Mouse (Mus musculus): ENCODE data around the gene Dlg5. TPM values are rescaled to one million over a fixed set of nuclear protein-coding genes. Genes with fewer than 3 reads are reported as not detected.

The Dlg5 gene
- total and polyA plus RNA-seq, 2 experiments from 2014 or later = 2.6 to 12.3 TPM

DNA sequence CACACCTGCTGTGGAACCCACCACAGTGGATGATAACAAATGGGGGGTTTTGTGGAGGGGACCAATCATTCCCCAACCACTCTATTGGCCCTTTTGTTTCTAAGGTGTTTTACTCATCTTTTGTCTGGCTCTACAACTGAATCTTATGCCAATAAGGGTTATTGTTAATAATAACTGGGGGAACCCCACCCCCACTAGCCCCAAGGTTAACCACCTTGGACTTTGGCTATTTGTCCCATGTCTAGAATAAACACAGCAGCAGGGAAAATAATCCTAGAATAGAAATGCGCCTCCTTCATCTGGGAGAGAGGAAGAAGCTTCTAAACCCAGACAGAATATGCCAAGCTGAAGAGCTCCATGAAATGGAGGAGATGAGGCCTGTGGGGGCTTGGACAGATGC is 151.1 kb downstream of the Dlg5 start:
- Histone ChIP-seq H3K4me3 (ENCODE audit: low read depth, low read length) (no peak overlapping the region), H3K4me2 (ENCODE audit: low read depth, low read length) (no peak overlapping the region), H3K9me3 (replicated peaks; ENCODE audit: control insufficient read depth, low read length) (no peaks in the 10 kb centered on the region), H3K27ac (ENCODE audit: low read depth) (no peak overlapping the region), H3K27me3 (ENCODE audit: control insufficient read depth, insufficient read depth, low read length) (no peaks in the 10 kb centered on the region), H3K36me3 (replicated peaks; ENCODE audit: control insufficient read depth, insufficient read depth, low read length) (no peaks in the 10 kb centered on the region), H3K4me1 (ENCODE audit: control insufficient read depth, insufficient read depth) (no peaks in the 10 kb centered on the region), H3K9ac (replicated peaks; ENCODE audit: low read depth, low read length) (no peak overlapping the region)
- DNase-seq (ENCODE audit: low spot score) (no peak), ATAC-seq (ENCODE audit: insufficient read depth, low read depth) (no peak)
- TF ChIP-seq EP300 (IDR thresholded peaks at IDR 0.05; ENCODE audit: low read depth) (no peak), CTCF (IDR thresholded peaks at IDR 0.05; ENCODE audit: low read depth) (no peak)
- WGBS = 74% methylated on average over 1 of the region's 1 CpGs

- no peak overlapping the region for H3K9ac ChIP-seq (replicated peaks; ENCODE audit: low read depth, low read length)
- DNase-seq (ENCODE audit: low spot score) (no peak), ATAC-seq (ENCODE audit: insufficient read depth, low read depth) (no peak)
- TF ChIP-seq EP300 (IDR thresholded peaks at IDR 0.05; ENCODE audit: low read depth) (no peak), CTCF (IDR thresholded peaks at IDR 0.05; ENCODE audit: low read depth) (no peak)
- no peaks in the 10 kb centered on the region for H3K27me3 ChIP-seq (ENCODE audit: control insufficient read depth, insufficient read depth, low read length)
- WGBS = 92% methylated on average over 4 of the region's 4 CpGs
- no peaks in the 10 kb centered on the region for H3K4me1 ChIP-seq (ENCODE audit: control insufficient read depth, insufficient read depth)
- no peaks in the 10 kb centered on the region for H3K9me3 ChIP-seq (replicated peaks; ENCODE audit: control insufficient read depth, low read length)
- H3K4me2 ChIP-seq (ENCODE audit: low read depth, low read length) = no peak overlapping the region
- no peaks in the 10 kb centered on the region for H3K36me3 ChIP-seq (replicated peaks; ENCODE audit: control insufficient read depth, insufficient read depth, low read length)
- no peak overlapping the region for H3K4me3 ChIP-seq (ENCODE audit: low read depth, low read length)
- no peak overlapping the region for H3K27ac ChIP-seq (ENCODE audit: low read depth)
These were observed 152.5 kb downstream of the Dlg5 start for GRCm38 (mm10) chr14:24093221-24093620.

DNA sequence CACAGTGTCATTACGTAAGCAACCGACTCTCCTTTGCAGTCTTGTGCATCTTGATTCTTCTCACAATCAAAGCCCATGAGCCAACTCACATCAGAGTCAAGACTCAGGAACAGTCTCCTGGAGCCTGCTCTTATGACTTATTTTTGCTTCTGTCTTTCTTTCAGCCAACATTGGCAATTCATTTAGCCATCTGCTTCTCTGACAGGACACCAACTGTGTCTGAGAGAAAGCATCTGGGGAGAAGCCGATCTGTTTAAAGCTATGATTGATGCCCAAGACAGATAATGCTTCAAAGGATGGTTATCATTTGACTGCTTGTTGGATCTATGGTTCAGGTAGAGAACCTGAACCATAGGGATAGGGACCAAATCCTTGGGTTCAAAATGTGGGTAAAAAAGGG is 153.3 kb downstream of the Dlg5 start:
- Histone ChIP-seq H3K27me3 (ENCODE audit: control insufficient read depth, insufficient read depth, low read length) (no peaks in the 10 kb centered on the region), H3K4me3 (ENCODE audit: low read depth, low read length) (no peak overlapping the region), H3K4me1 (ENCODE audit: control insufficient read depth, insufficient read depth) (no peaks in the 10 kb centered on the region), H3K27ac (ENCODE audit: low read depth) (no peak overlapping the region), H3K36me3 (replicated peaks; ENCODE audit: control insufficient read depth, insufficient read depth, low read length) (no peaks in the 10 kb centered on the region), H3K4me2 (ENCODE audit: low read depth, low read length) (no peak overlapping the region), H3K9ac (replicated peaks; ENCODE audit: low read depth, low read length) (no peak overlapping the region), H3K9me3 (replicated peaks; ENCODE audit: control insufficient read depth, low read length) (no peaks in the 10 kb centered on the region)
- no peak for TF ChIP-seq EP300 (IDR thresholded peaks at IDR 0.05; ENCODE audit: low read depth)
- TF ChIP-seq CTCF (IDR thresholded peaks at IDR 0.05; ENCODE audit: low read depth) = no peak
- ATAC-seq (ENCODE audit: insufficient read depth, low read depth) = no peak
- WGBS = 85% methylated on average over 3 of the region's 3 CpGs
- no peak for DNase-seq (ENCODE audit: low spot score)

GRCm38 (mm10) chr14:24090790-24091189 is 154.9 kb downstream of the Dlg5 start:
- ATAC-seq (ENCODE audit: insufficient read depth, low read depth) = no peak
- H3K9me3 ChIP-seq (replicated peaks; ENCODE audit: control insufficient read depth, low read length) = no peaks in the 10 kb centered on the region
- TF ChIP-seq CTCF (IDR thresholded peaks at IDR 0.05; ENCODE audit: low read depth) = no peak
- no peak for TF ChIP-seq EP300 (IDR thresholded peaks at IDR 0.05; ENCODE audit: low read depth)

GRCm38 (mm10) chr14:24089181-24089580 is 156.5 kb downstream of the Dlg5 start:
- Histone ChIP-seq H3K4me1 (ENCODE audit: control insufficient read depth, insufficient read depth) (no peaks in the 10 kb centered on the region), H3K27ac (ENCODE audit: low read depth) (no peak overlapping the region), H3K9me3 (replicated peaks; ENCODE audit: control insufficient read depth, low read length) (no peaks in the 10 kb centered on the region), H3K4me2 (ENCODE audit: low read depth, low read length) (no peak overlapping the region), H3K36me3 (replicated peaks; ENCODE audit: control insufficient read depth, insufficient read depth, low read length) (no peaks in the 10 kb centered on the region), H3K27me3 (ENCODE audit: control insufficient read depth, insufficient read depth, low read length) (no peaks in the 10 kb centered on the region), H3K9ac (replicated peaks; ENCODE audit: low read depth, low read length) (no peak overlapping the region), H3K4me3 (ENCODE audit: low read depth, low read length) (no peak overlapping the region)
- ATAC-seq (ENCODE audit: insufficient read depth, low read depth) (no peak), DNase-seq (ENCODE audit: low spot score) (no peak)
- no peak for TF ChIP-seq CTCF (IDR thresholded peaks at IDR 0.05; ENCODE audit: low read depth)
- no peak for TF ChIP-seq EP300 (IDR thresholded peaks at IDR 0.05; ENCODE audit: low read depth)
- WGBS = 73% methylated on average over 3 of the region's 3 CpGs

More at GRCm38 (mm10) chr14:24090790-24091189, 154.9 kb downstream of the Dlg5 start:
- Histone ChIP-seq H3K27me3 (ENCODE audit: control insufficient read depth, insufficient read depth, low read length) (no peaks in the 10 kb centered on the region), H3K27ac (ENCODE audit: low read depth) (no peak overlapping the region), H3K9ac (replicated peaks; ENCODE audit: low read depth, low read length) (no peak overlapping the region), H3K36me3 (replicated peaks; ENCODE audit: control insufficient read depth, insufficient read depth, low read length) (no peaks in the 10 kb centered on the region), H3K4me3 (ENCODE audit: low read depth, low read length) (no peak overlapping the region), H3K4me1 (ENCODE audit: control insufficient read depth, insufficient read depth) (no peaks in the 10 kb centered on the region), H3K4me2 (ENCODE audit: low read depth, low read length) (no peak overlapping the region)
- no peak for DNase-seq (ENCODE audit: low spot score)
- WGBS = 26% methylated on average over 1 of the region's 1 CpGs

GRCm38 (mm10) chr14:24087430-24087829 is 158.3 kb downstream of the Dlg5 start:
- no peak overlapping the region for H3K27ac ChIP-seq (ENCODE audit: low read depth)
- no peak overlapping the region for H3K9ac ChIP-seq (replicated peaks; ENCODE audit: low read depth, low read length)
- H3K4me1 ChIP-seq (ENCODE audit: control insufficient read depth, insufficient read depth) = no peaks in the 10 kb centered on the region
- DNase-seq (ENCODE audit: low spot score) (no peak), ATAC-seq (ENCODE audit: insufficient read depth, low read depth) (no peak)
- H3K9me3 ChIP-seq (replicated peaks; ENCODE audit: control insufficient read depth, low read length) = no peaks in the 10 kb centered on the region
- H3K27me3 ChIP-seq (ENCODE audit: control insufficient read depth, insufficient read depth, low read length) = no peaks in the 10 kb centered on the region
- no peak overlapping the region for H3K4me3 ChIP-seq (ENCODE audit: low read depth, low read length)
- no peaks in the 10 kb centered on the region for H3K36me3 ChIP-seq (replicated peaks; ENCODE audit: control insufficient read depth, insufficient read depth, low read length)
- no peak overlapping the region for H3K4me2 ChIP-seq (ENCODE audit: low read depth, low read length)
- WGBS = 88% methylated on average over 3 of the region's 3 CpGs
- TF ChIP-seq EP300 (IDR thresholded peaks at IDR 0.05; ENCODE audit: low read depth) (no peak), CTCF (IDR thresholded peaks at IDR 0.05; ENCODE audit: low read depth) (no peak)

Data from heart, postnatal 0 days (tissue).